Mouse (Mus musculus) mouse embryonic stem cell (cell line): ENCODE measurements around the gene Pfpl.

ENCODE experiments used
- in situ Hi-C, 2 experiments: fragments of 300-500 bp; cut with MboI; formaldehyde crosslinking; loops; 1 replicate in 1 of 2; 3 replicates in 1 of 2; pipeline ENCODE4 v1.14.3; 2019 to 2020; ENCODE audit warnings: low sequenced_read_pairs in 2 of 2, low pct_unique_long_range_greater_than_20kb in 1 of 2, mixed read lengths in 1 of 2; ENCODE audit not compliant: unreplicated experiment in 1 of 2

Pfpl gene

GRCm38 (mm10) chr19:12462851-12463721, 35.4 kb downstream of the Pfpl start:
- in situ Hi-C loops: no loop called here

- in situ Hi-C loops: no loop called here
Observed at GRCm38 (mm10) chr19:12463722-12464035, 36.0 kb downstream of the Pfpl start.

- in situ Hi-C loops: no loop called here
Observed at GRCm38 (mm10) chr19:12464127-12464526, 36.4 kb downstream of the Pfpl start.

- in situ Hi-C loops: no loop called here
Observed at GRCm38 (mm10) chr19:12464674-12465073, 37.0 kb downstream of the Pfpl start.

GRCm38 (mm10) chr19:12465530-12466144, 37.9 kb downstream of the Pfpl start:
- in situ Hi-C loops: no loop called here

- in situ Hi-C loops: no loop called here
Observed at GRCm38 (mm10) chr19:12466204-12466603, 38.5 kb downstream of the Pfpl start.

- in situ Hi-C loops: no loop called here
Observed at GRCm38 (mm10) chr19:12467436-12467835, 39.7 kb downstream of the Pfpl start.

- in situ Hi-C loops: no loop called here
Observed at GRCm38 (mm10) chr19:12471866-12472265, 44.2 kb downstream of the Pfpl start.

GRCm38 (mm10) chr19:12472381-12472976, 44.8 kb downstream of the Pfpl start:
- in situ Hi-C loops: no loop called here

GRCm38 (mm10) chr19:12473201-12473641, 45.5 kb downstream of the Pfpl start:
- in situ Hi-C loops: no loop called here

- in situ Hi-C loops: no loop called here
Observed at GRCm38 (mm10) chr19:12473951-12474350, 46.2 kb downstream of the Pfpl start.

- in situ Hi-C loops: no loop called here
Observed at GRCm38 (mm10) chr19:12475380-12476250, 47.9 kb downstream of the Pfpl start.

- in situ Hi-C loops: no loop called here
Observed at GRCm38 (mm10) chr19:12476721-12477270, 49.1 kb downstream of the Pfpl start.

GRCm38 (mm10) chr19:12478369-12478768, 50.7 kb downstream of the Pfpl start:
- in situ Hi-C loops: no loop called here
